ENCODE assay signal across 8 mouse cellular contexts in genomic region chr2:5451654-5452053, GRCm38 (mm10).
DNase-seq lines count a peak whose midpoint lies in the region; ATAC-seq and TF ChIP-seq lines count a peak whose summit lies in the region.
"Had no signal": no experiment of that assay in that cellular context is flagged by ENCODE, and none has a peak within 500 bp of the region (broad histone marks: within the 10 kb centered on the region; RNA-seq: fewer than 3 reads in every experiment).

No protein-coding gene starts in this region.

- no peaks in the 10 kb centered on the region for H3K36me3 ChIP-seq in kidney, adult 2 months (ENCODE audit: control insufficient read depth, insufficient read depth, low read length)
- H3K36me3 ChIP-seq in kidney, embryonic 14.5 days (ENCODE audit: control insufficient read depth, insufficient read depth, low read length) = no peaks in the 10 kb centered on the region
- H3K36me3 ChIP-seq: embryonic facial prominence, embryonic 13.5 days had no signal

- H3K27ac ChIP-seq in kidney, adult 2 months (ENCODE audit: insufficient read depth, low read depth, low read length) = no peak overlapping the region
- no peak overlapping the region for H3K27ac ChIP-seq in kidney, embryonic 14.5 days (ENCODE audit: low read depth, low read length)
- H3K27ac ChIP-seq: embryonic facial prominence, embryonic 13.5 days had no signal

- DNase-seq in kidney, adult 2 months = peak; percentile 22
- peak; percentile 34 to 39 for DNase-seq in B cell, adult 2 months
- DNase-seq in ES-CJ7 (ENCODE audit: low read depth, low spot score) = peak; percentile 11
- DNase-seq in fibroblast of lung, adult 2 months (ENCODE audit: low read depth) = peak; percentile 15
- DNase-seq in testis, postnatal 14 days (ENCODE audit: low spot score) = no peak
- DNase-seq in layer of hippocampus, adult 8-10 months (ENCODE audit: low spot score in 2 of 2) = no peak

- H3K4me2 ChIP-seq in kidney, embryonic 14.5 days (replicated peaks; ENCODE audit: low read depth, low read length) = no peak overlapping the region
- H3K4me2 ChIP-seq: embryonic facial prominence, embryonic 13.5 days had no signal

- ATAC-seq in kidney, embryonic 14.5 days (ENCODE audit: low FRiP score, low TSS enrichment) = no peak

- H3K27me3 ChIP-seq in kidney, adult 2 months (replicated peaks; ENCODE audit: control insufficient read depth, insufficient read depth, low read length) = no peaks in the 10 kb centered on the region
- no peaks in the 10 kb centered on the region for H3K27me3 ChIP-seq in kidney, embryonic 14.5 days (ENCODE audit: control insufficient read depth, insufficient read depth, low read length)
- H3K27me3 ChIP-seq: embryonic facial prominence, embryonic 13.5 days had no signal

- no peaks in the 10 kb centered on the region for H3K4me1 ChIP-seq in kidney, adult 2 months (ENCODE audit: control insufficient read depth, insufficient read depth, low read length)
- no peaks in the 10 kb centered on the region for H3K4me1 ChIP-seq in kidney, embryonic 14.5 days (ENCODE audit: control insufficient read depth, insufficient read depth, low read length)

- no peak overlapping the region for H3K4me3 ChIP-seq in kidney, adult 2 months (ENCODE audit: insufficient read depth, low read depth, low read length)
- H3K4me3 ChIP-seq in kidney, embryonic 14.5 days (ENCODE audit: low read length) = no peak overlapping the region
- H3K4me3 ChIP-seq: embryonic facial prominence, embryonic 13.5 days had no signal

- no peak overlapping the region for H3K9ac ChIP-seq in kidney, embryonic 14.5 days (ENCODE audit: low read depth, low read length)
- H3K9ac ChIP-seq: embryonic facial prominence, embryonic 13.5 days had no signal

- no peak for TF ChIP-seq CTCF in kidney, adult 2 months (conservative IDR thresholded peaks at IDR 0.05; ENCODE audit: insufficient read depth, insufficient read length, low read depth, low read length)

- WGBS in kidney, adult 2 months = 97% methylated on average over 2 of the region's 2 CpGs
- WGBS in kidney, embryonic 14.5 days = 97% methylated on average over 2 of the region's 2 CpGs

- no peaks in the 10 kb centered on the region for H3K9me3 ChIP-seq in kidney, embryonic 14.5 days (ENCODE audit: control insufficient read depth, low read length)
- H3K9me3 ChIP-seq: embryonic facial prominence, embryonic 13.5 days had no signal

- TF ChIP-seq POLR2A in kidney, adult 2 months (IDR thresholded peaks at IDR 0.05; ENCODE audit: low read depth, low read length) = no peak

Comparison
In these comparisons a context has a peak if more than half of its experiments do, and no peak if none do; other contexts are left out.
1. DNase-seq: peak in kidney, adult 2 months (single experiment), B cell, adult 2 months (2 of 2), ES-CJ7 (single experiment) and fibroblast of lung, adult 2 months (single experiment); none in testis, postnatal 14 days (single experiment) and layer of hippocampus, adult 8-10 months (0 of 2).